Mouse (Mus musculus): Measurements from ENCODE around the gene 4930442H23Rik. TPM values are rescaled to one million over a fixed set of nuclear protein-coding genes. Genes with fewer than 3 reads are reported as not detected.

Gene 4930442H23Rik
- polyA plus RNA-seq, 1 experiment, result not detected

DNA sequence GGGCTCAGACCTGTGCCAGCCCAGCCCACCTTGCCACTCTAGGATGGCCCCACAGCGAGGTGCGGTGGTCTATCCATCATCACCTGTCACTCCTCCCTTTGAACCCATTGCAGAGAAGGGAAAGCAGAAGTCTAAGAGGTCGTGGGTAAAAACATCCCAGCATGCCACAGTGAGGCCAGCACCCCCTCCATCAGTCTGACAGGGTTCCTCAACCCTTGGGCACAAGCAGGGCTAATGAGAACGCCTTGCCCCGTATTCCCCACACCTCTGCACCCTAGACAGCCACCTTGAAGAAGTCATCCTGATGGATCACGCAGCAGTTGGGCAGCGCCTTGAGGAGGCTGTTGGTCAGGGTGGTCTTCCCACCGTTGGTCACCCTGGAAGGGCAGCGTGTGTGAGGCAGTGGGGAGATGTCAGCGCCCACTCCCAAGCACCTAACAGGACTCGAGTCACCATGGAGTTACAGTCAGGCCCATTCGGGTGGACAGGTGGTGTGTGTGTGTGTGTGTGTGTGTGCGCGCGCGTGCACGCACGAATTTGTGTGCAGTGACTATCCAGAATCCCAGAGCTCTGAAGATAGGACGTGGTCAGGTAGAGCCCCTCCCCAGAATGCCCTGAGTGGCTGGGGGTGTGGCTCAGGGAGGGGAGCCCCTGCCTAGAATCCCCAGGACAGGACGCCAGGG is 17.1 kb upstream of the 4930442H23Rik start:
- TF ChIP-seq GATA1 (IDR thresholded peaks at IDR 0.05; ENCODE audit: low read length), result no peak

DNA sequence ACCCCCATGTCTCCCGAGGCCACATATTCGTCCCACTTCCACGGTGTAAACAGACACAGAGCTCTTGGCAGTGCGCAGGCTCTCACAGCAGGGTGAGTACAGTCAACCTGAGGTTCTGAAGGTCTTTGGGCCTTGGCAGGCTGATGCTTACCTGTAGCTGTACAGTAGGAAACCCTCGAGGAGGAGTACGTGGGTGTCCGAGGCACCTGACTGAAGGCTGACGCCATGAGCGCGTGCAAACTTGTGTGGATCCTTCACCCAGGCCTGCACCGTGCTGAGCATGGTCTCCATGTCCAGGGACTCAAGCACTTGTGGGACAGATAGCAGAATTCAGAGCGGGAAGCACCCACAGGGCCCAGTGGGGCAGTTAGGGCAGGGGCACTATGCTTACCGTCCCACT is 16.5 kb upstream of the 4930442H23Rik start:
- no peak for TF ChIP-seq GATA1 (IDR thresholded peaks at IDR 0.05; ENCODE audit: low read length)

DNA sequence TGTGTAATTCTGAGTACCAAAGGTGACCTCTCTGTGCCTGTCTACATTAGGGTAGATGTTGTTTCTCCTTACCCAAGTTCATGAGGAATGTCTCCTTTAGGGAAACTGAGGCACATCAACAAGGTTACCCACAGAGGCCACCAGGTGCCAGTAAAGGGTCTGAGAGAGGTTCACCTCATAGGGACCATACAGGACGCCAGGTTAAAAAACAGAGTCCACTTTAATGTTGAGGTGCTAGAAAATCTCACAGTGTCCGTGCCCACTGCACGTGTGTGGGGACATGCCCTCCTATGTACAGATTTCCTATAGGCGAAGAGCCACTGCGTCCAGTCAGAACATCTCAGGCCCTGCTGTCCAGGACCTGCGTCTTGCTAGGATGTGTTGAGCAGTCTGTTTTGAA is 15.3 kb upstream of the 4930442H23Rik start:
- TF ChIP-seq GATA1 (IDR thresholded peaks at IDR 0.05; ENCODE audit: low read length), result no peak

DNA sequence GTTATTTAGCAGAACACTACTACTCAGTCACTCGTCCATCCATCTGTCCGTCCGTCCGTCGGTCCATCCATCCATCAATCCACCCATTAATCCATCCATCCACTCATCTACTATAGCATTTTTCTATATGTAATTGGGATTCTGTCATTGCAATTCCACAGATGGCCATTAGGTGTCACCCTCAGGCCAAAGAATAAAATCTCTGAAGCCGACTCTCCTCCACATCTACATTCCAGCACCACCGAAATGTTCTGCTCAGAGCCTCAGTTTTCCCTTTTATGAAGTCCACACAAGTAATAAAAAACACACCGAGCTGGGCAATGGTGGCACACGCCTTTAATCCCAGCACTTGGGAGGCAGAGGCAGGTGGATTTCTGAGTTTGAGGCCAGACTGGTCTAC is 14.6 kb upstream of the 4930442H23Rik start:
- TF ChIP-seq GATA1 (IDR thresholded peaks at IDR 0.05; ENCODE audit: low read length), result no peak

DNA sequence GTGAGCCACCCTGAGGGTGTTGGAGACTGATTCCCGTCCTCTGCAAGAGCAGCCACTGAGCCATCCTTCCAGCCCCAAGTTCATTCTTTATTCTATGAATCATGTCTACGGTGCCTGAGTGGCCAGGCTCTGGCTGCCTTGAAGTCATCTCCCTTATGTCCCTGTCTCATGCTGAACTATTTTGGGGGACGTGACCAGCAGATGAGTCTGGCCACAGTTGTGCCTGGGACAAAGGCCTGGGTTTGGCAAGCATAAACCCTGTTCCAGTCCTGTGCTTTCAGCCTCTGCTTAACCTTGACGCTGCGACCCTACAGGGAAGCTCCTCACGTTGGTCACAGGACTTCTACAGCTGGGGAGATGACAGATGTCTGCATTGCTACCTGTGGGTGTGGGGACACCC is 13.7 kb upstream of the 4930442H23Rik start:
- no peak for TF ChIP-seq GATA1 (IDR thresholded peaks at IDR 0.05; ENCODE audit: low read length)

GRCm38 (mm10) chr10:81196470-81197065 is 12.9 kb upstream of the 4930442H23Rik start:
- no peak for TF ChIP-seq GATA1 (IDR thresholded peaks at IDR 0.05; ENCODE audit: low read length)

- no peak for TF ChIP-seq GATA1 (IDR thresholded peaks at IDR 0.05; ENCODE audit: low read length)
Measured at GRCm38 (mm10) chr10:81195300-81195699, 11.7 kb upstream of the 4930442H23Rik start.

DNA sequence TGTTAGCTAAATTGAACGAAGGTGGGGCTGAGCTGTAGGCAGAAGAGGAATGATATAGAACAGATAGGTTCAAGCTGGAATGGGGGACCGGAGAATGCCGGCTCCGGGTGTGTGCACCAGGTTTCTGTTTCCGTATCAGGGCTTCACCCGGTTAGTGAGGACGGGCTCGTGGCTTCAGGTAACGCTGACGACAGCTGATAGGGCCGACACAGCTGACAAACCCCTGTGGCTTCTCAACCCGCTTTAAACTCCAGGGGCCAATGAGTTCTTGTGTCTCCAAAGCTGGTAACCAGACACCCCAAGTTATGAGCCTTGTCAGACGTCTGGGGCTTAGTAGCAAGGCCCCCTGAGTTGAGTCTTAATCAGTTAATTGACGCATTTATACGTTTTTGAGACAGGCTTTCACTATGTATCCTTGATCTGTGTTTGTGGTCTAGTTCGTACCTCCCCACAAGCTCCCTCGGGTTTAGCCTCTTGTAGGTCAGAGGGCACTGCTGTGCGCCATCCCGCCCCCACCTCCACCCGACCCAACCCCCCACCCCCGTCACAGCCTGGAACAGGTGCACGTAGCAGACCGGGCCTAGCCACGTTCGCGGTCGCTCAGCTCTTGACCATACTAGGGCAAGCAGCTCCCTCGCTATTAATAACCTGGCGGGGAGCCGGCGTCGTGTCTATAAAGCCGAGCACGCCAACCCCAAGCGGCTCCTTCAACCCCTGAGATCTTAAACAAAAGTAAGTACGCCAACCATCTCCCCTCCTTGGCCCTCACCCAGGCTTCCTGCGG is 10.5 kb upstream of the 4930442H23Rik start:
- TF ChIP-seq GATA1 (IDR thresholded peaks at IDR 0.05; ENCODE audit: low read length), result no peak

- no peak for TF ChIP-seq GATA1 (IDR thresholded peaks at IDR 0.05; ENCODE audit: low read length)
Measured at GRCm38 (mm10) chr10:81192968-81193501, 9.4 kb upstream of the 4930442H23Rik start.

- TF ChIP-seq GATA1 (IDR thresholded peaks at IDR 0.05; ENCODE audit: low read length), result no peak
Measured at GRCm38 (mm10) chr10:81192270-81192967, 8.8 kb upstream of the 4930442H23Rik start.

GRCm38 (mm10) chr10:81191342-81191982 is 7.8 kb upstream of the 4930442H23Rik start:
- TF ChIP-seq GATA1 (IDR thresholded peaks at IDR 0.05; ENCODE audit: low read length), result no peak

GRCm38 (mm10) chr10:81190912-81191321 is 7.3 kb upstream of the 4930442H23Rik start:
- TF ChIP-seq GATA1 (IDR thresholded peaks at IDR 0.05; ENCODE audit: low read length), result no peak

DNA sequence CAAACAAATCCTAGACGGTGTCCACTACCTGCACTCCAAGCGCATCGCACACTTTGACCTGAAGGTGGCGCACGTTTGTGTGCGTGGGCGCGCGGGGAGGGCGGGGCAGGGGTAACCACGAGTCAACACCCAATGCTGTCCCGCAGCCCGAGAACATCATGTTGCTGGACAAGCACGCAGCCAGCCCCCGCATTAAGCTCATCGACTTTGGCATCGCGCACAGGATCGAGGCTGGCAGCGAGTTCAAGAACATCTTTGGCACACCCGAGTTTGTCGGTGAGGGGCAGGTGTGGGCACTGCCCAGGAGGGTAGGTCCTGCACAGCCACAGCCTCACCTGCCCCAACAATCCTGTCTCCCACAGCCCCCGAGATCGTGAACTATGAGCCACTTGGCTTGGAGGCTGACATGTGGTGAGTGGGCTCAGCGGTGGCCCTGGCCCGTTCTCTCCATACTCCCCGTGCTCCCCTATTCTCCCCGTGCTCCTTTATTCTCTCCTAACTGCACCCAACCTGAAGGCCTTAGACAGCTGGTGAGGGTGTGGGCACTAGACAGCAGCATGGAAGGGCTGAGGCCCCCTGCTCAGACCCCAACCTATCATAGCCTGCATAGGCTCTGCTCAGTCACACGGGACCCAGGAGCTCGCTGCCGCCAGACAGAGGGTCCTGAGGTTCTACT is 6.7 kb upstream of the 4930442H23Rik start:
- no peak for TF ChIP-seq GATA1 (IDR thresholded peaks at IDR 0.05; ENCODE audit: low read length)

DNA sequence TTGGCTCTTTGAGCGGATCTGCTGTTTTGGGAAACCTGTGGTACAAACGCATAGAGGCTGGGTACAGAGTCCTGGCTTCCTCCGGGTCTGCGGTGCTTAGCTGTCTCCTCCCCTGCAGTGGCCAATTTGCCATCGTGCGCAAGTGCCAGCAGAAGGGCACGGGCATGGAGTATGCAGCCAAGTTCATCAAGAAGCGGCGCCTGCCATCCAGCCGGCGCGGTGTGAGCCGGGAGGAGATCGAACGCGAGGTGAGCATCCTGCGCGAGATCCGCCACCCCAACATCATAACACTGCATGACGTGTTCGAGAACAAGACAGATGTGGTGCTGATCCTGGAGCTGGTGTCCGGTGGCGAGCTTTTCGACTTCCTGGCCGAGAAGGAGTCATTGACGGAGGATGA is 6.2 kb upstream of the 4930442H23Rik start:
- no peak for TF ChIP-seq GATA1 (IDR thresholded peaks at IDR 0.05; ENCODE audit: low read length)

- TF ChIP-seq GATA1 (IDR thresholded peaks at IDR 0.05; ENCODE audit: low read length), result no peak
Measured at GRCm38 (mm10) chr10:81187161-81187560, 3.5 kb upstream of the 4930442H23Rik start.

Data from G1E-ER4 (cell line).